Mouse (Mus musculus) ovary, postnatal 14 days (tissue): ENCODE data around the gene Anapc13.
A peak's percentile ranks its signal among the peaks of the same experiment; 100 is the strongest.

Source experiments
- DNase-seq: peaks from one replicate; pipeline ENCODE4 v3.0.0; 2022; ENCODE audit warnings: low spot score

Gene Anapc13

DNA sequence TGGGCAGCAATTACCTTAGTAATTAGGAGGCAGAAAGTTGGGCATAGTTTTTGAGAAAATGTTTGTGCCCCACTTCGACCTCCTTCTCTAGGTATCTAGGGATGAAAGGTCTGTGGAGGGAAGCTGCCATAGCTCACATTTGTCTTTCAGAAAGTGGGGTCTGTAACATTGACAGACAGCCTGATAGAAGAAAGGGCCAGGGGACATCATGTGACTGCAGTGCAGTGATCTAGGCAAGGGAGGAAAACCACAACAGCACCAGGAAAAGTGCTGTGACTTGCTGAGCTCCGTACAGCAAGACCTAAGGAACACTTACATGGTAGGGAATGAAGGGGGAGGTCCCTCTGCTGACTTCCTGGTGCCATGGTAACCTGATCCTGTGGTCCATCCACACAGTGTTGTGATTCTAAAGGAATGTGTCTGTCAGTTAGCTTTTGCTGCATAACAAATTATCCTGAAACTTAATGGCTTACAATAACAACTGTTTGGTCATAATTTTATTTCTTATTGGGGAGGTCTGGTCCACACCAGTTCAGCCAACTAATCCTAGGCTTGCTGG is 5.6 kb downstream of the Anapc13 start:
- no peak for DNase-seq

DNA sequence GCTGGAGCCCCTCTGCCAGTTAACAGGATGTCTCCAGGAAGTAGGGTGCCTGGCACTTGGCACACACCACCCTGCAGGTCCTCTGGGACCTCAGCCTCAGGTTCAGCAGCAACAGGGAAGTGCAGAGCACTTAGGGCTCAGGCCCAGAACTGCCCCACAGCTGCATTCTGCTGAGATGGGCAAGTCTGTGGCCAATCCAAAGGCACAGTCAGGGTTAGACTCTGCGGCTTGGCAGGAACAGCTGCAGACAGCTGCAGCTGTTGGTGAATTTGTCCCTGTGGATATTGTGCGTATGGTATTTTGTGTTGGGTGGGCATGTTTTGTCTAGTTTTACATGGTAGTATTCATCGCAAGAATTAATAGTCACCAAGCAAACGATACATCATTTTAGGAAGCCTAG is 6.1 kb downstream of the Anapc13 start:
- DNase-seq = no peak

DNA sequence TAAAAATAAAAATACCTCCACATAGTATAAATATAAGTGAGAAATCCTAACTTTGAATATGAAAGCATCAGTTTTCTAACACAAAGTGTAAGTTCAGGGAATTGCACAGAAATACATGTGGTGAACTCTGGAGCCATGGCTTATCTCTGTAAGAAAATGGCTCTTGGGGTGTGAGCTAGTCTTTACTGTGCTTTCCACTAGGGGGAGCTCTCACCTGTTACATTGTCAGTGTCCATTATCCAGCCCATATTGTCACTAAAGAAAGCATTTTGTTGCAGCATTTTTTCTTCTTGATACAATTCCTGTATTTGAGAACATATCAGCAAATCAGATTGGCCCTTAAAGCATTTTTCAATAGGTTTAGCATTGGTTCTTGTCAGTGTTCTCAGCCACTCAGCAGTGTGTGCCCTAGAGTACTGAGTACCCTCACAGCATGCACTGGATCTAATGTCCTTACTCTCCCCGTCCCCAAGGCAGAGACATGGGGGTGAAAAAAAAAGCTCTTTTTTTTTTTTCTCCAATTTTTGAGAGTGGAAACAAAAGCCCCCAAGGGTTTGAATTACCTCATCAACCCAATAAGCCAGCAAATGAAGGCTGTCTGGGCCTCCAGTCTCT is 6.9 kb downstream of the Anapc13 start:
- DNase-seq = peak; percentile 60

DNA sequence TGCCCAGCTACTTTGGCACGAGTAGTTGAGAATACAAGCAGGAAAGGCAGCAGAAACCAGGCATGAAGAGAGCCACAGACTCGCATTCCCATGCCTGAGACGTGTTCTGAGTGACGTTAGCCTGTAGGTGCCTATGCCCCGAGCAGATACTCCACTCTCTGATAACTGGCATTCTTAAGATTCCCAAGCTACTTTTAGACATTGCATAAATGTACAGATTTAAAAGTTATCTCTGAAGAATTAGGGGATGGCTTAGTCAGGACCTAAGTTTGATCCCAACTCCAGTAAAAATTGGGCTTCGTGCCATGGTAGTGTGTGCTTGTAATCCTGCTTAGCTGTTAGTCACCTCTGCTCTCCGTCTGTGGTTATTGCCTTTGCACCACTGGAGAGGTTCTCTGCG is 8.4 kb downstream of the Anapc13 start:
- DNase-seq = no peak

DNA sequence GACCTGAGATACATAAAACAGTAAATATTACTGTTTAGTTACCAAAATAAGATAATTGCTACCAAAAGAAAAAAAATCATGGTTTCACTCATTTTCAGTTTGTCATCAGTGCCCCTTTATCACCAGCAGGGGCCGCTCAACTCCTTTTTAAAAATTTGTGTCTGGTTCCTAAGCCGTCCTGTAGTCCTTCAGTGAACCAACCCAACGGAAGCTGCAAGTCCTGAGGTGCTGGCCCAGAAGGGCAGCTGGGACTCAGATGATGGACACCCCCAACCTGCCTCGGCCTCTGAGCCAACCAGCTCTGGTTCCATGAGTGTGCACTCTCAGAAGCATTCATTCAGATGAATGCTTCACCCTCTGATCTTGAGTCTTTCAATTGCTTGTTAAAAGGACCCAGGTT is 10.5 kb downstream of the Anapc13 start:
- DNase-seq = peak; percentile 57

DNA sequence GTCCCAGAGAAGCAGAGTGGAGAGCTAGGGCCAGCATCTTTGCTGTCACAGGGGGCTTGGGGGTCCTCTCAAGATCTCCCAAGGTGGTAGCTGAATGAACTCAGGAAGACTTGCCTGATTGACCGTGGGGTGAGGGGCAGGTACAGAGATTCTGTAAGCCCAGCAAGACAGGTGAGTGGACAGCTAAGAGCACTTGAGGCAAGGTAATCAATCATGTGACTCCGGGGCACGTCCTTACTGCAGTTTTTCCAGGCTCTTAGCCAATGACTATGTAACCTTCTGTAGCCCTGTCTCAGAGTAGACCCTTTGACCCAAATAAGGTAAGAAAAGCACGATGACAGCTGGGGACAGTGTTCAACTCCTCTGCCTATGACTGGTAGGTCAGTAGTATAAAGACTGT is 11.0 kb downstream of the Anapc13 start:
- DNase-seq = no peak

DNA sequence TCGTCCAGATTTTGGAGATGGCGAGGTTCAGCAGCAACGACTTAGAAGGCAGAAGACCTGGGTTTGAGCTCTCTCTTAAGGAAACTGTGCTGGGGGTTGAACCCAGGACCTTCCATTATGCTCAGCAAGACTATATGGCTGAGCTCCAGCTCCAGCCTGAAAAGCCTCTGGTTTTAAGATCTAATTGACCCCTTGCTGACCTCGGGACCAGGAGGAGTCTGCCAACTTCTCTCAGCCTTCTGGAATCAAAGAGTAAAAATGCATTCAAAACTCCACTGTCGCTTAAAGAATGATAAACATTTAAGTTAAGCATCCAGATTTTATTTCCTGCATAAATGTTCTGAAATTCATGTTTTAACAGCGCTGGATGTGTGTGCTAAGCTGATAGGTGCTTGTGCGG is 12.9 kb downstream of the Anapc13 start:
- DNase-seq = no peak

DNA sequence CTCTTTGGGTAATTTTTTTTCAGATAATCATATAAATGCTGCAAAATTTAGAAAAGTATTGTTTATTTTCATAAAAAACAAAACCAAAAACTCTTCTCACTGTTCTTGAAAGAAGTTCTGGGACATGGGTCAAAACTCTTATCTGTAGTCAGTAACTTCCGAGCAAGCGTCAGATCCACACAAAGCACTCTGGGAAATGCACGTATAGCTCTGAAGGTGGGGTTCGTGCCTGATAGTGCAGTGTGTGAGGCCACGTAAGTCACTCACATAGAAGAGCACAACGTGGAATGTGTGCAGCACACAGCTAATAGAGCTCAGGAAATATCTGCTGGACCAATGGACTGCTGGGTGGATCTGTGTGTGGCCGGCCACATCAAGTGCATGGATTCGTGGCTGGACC is 13.4 kb downstream of the Anapc13 start:
- no peak for DNase-seq

DNA sequence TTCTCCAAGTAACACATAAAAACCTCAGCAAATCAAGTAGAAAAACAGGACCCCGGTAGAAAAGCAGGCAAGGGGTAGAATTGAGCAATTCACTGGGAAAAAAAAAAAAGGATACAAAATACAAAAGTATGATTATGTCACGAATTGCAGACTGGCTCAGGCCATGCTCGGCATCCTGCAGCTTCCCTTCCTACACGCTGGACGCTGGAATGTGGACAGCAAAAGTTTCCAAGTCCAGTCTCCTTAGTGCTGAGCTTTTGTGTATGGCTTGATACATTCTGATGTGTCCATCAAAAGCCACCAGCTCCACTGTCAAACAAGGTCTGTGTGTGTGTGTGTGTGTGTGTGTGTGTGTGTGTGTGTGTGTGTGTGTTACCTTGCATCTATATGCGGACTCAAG is 15.4 kb downstream of the Anapc13 start:
- no peak for DNase-seq

DNA sequence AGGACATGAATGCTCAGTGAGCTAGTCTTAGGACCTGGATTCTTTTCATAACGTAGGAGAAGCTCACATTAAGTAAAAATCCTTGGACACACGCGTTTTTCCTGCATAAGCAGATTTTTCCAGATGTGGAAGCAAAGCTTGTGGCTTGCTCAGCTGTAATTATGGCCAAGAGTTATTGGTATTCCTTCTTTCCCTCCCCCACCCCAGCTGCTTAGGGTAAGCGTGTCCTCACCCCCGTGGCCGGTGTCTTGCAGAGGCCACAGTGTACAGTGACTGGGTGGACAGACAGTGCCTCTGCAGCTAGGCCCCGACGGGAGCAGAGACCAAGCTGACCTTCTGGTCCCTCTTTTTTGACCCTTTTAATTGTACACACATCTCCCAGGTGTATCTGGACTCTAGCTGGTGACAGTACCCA is 17.0 kb downstream of the Anapc13 start:
- no peak for DNase-seq

DNA sequence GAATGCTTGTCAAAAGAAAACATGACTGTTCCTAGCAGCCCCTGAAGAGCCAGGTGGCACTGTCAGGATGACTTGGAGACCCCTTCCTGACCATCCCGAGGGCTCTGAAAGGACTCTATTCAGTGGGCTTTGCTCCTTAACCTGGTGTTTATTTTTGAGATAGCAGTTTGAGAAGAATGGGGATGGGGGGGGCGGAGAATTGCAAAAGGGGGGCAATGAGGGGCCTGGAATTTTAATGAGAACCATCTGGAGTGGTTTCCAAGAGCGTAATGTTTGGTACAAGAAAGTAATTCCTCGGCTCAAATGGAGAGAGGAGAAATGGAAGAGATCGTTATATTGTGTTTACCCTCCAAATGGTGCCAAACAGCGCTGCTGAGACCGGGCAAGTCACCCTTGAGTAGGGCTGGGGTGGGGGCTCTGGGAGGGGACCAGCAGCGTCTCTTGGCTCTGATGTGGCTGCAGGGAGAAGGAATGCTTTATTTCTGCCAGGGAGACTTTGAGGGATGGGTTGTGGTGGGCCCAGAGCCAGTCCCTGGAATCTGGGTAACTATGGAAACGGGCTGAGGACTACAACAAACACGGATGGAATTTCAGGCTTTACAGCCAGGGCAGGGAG is 17.5 kb downstream of the Anapc13 start:
- DNase-seq = peak; percentile 53

DNA sequence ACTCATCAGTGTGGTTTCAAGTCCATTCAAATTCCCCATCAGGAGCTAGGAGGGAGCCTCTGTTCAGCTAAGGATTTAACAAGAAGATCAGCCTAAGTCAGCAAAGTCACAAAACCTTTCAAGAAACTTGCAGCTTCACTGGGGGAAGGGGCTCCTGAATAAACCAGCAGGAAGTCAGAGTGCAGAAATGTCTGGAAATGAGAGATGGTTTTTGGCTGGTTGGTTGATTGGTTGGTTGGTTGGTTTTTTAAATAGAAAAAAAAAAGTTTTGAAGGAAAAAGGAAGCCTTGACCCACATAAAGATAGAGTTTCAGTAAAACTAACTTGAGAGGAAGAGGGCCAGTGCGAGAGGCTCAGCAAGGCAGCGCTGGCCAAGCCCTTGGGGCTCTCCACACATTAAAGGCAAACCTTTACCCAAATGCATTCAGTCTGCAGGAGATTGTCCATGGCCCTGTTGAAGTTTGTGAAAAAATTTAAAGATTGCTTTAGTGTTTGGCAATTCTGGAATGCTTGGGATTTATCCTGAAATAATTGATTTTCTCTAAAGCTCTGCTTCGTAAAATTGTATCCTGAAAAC is 19.1 kb downstream of the Anapc13 start:
- DNase-seq = no peak

DNA sequence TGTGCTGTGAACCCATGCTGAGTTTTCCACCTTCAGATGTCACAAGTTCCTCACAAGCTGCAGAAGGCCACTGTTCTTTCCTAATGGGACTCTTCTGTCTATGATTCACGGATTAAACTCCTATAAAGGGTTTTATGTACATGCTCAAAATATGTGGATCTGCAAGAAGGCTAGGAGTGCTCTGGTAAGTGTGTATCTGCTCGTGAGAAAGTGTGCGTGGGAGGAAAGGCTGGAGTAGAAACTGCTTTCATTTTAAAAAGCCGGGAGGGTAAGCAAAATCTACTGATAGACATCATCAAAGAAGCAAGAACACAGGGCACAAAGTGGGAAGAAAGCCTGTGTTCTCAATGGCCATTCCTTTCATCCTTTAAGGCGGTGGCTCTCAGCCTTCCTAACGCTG is 20.9 kb downstream of the Anapc13 start:
- DNase-seq = no peak

DNA sequence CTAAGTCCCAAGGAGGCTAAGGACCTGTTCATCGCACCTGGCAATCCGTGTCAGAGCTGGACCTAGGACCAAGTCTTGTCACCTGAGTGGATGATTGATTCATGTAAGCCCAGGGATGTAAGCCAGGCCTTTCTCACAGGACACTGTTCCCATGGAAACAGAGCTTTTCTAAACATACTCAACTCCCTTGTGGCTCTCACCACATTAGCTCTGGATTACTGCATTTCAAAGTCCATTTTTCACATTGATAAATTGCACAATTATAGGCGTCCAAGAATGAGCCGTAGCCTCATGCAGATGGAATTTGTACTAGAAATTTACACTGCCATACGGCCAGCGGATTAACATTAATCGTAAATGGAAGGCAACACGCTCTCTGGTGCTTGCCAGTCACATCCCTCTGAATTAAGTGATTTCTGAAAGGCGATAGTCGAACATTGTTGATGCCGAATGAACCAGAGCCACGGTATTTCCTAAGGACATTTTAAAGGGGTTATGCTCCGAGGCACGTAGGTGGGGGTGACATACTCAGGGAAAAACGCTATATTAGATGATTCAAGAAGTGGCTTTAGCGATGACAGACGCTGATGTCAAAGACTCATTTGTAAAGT is 23.9 kb downstream of the Anapc13 start:
- no peak for DNase-seq

DNA sequence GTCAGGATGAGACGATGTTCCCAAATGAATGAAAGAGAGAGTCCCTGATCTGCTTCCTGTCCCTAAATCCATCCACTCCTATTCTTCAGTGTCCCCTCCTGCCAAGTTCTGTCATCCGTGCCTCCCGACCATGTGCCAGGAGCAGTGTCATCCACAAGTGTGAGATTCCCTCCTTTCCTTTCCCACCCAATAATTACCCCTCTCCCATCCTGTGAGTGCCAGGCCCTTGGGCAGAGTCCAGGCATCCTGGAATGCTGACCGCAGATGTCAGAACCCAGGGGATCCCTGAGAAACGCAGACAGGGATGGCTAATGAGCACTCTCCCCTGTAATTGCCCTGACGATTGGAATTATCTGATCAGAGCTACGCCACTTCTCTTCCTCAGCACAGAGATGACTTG is 24.5 kb downstream of the Anapc13 start:
- DNase-seq = no peak

DNA sequence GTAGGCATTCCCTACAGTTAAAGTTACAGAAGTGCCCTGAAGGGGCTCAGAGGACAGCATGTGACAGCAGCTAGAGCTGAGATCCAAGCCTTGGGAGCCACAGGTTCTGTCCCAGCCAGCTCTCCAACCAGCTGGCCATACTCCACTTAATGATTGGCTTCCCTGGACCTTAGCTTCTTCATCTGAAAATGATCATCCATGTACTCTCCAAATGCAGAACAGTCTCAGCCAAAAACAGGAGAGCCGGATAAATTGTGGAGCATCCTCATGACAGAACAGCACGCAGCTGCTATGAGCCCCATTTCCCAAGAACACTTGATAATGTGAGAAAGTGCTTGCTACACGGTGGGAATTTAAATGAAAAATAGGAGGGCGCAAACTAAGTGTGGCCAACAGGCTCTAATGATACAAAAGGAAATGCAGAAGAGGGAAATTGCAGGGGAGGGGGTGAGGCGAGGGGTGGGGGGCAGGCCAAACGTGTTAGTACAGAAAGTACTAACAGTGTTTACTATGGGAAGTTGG is 25.2 kb downstream of the Anapc13 start:
- DNase-seq = no peak

DNA sequence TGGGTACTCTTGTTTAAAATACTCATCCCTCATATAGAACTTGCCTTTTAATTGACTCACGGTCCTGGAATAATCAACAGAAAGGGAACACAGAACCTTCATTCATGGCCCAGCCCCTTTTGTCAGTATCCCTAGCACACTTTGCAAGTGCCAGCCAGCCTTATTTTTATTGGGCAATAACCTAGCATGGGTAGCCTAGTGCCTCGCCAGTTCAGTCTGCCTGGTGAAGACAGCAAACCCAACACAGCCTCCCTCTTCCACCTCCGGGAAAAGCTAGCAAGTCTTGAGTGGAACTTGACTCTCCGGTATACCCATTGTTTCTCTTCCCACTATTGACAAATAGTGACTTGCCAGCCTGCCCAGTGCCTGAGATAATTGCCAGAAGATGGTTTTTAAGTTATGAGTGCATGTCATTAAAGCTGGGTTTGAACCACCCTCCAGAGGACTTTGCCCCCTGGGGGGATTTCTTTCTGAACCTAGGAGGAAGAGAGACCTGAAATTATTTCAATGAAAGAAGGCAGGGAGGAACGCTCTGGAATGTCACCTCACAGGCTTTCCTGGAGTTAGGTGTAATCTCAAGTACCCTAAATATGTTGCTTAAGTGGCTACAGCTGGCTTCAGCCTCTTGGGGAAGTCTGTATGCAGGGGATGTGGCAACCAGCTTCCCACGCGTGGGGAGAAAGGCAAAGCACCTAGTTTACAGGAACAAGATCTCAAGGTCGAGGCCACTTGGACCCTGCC is 30.4 kb downstream of the Anapc13 start:
- DNase-seq = no peak

DNA sequence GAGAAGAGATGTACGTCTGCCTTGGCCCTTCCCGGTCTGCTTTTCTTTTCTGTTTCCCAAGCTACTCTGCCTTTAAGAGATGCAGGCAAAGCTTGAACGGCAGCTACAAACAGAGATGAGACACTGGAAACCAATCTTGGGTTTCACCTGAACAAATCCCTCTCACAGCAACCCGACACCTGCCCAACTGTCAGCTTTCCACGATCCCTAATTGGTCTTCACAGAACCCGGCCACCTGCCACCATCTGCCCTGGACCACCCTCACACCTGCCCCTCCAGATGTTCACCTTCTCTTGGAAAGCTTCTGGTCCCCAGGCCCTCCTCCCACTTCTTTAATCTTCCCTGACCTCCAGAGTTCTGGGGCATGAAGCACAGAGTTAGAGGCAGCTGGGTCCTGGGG is 42.0 kb downstream of the Anapc13 start:
- no peak for DNase-seq

DNA sequence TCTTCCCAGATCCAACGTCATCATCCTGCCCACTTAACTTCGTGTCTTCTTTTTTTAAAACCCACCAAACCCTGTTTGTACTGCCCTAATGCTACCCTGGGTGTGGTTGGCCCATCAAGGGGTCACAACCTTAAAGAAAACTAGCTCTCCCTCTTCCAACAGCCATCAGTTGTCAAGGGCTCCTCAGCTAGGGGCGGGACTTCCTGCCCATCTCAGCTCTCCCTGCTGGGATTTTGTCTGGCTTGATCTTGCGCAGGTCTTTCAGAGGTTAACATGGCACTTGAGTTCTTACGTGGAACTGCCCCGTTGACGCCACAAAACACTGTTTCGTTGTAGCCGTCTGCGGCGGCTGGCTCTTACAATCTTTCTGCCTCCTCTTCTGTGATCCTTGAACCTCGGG is 42.8 kb downstream of the Anapc13 start:
- DNase-seq = no peak

DNA sequence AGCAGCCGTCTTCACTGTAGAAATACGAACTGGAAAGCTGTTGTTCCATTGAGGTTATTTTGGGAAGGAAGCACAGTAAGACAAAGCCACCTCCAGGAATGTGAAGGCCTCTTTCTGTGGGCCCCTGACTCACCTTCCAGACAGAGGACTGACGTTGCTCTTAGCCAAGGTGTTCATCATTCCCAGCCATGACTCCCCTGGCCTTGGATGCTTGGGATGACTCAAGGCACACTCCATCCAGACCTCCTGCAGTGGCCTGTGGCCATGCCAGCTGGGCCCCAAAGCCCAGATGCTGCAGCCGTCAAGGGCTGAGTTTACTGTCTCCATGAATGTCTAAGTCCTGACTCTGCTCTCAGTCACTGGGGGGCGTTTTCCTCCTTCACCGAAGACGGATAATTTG is 47.3 kb downstream of the Anapc13 start:
- DNase-seq = no peak

DNA sequence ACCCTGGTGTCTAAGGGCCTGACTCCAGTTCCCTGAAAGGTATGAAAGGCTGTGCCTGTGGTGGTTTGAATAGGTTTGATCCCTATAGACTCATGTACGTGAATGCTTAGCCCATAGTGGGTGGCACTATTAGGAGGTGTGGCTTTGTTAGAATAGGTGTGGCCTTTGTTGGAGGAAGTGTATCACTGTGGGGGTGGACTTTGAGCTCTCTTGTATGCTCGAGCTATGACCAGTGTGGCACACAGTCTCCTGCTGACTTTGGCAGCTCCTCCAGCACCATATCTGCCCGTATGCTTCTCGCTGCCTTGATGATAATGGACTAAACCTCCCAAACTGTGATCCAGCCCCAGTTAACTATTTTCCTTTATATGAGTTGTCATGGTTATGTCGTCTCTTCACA is 49.8 kb downstream of the Anapc13 start:
- no peak for DNase-seq

DNA sequence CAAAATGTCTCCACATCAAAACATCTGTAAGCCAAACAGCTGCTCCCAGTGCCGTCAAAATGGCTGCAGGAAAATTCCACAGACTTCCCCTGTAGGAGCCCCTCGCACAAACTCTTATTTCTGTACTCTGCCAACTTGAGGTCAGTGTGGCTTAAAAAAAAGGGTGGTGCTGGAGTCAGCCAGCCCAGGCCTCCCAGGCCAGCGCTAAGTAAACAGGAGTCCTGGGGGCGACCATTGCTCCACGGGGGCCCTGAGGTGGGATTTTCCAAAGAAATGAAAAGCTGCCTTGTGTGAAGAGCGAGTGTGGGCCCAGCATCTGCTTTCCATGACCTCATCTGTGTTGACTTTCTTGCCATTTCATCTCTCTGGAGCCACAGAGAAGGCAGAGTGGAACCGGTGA is 55.4 kb downstream of the Anapc13 start:
- no peak for DNase-seq
